Mouse (Mus musculus) erythroid progenitor cell, adult 5-6 weeks (primary cell): ENCODE measurements around the gene Wipf1. TPM values are rescaled to one million over a fixed set of nuclear protein-coding genes. Genes with fewer than 3 reads are reported as not detected.
A peak's percentile ranks its signal among the peaks of the same experiment; 100 is the strongest.
"Not testable (repeated sequence)": the region's sequence is repeated elsewhere in the genome, so short reads cannot be mapped to it uniquely, and the experiment has no call there.

ENCODE experiments used
- ATAC-seq: replicated peaks from 2 replicates; pipeline ENCODE4 v1.8.0; 2016; ENCODE audit warnings: moderate number of reproducible peaks, mild to moderate bottlenecking, moderate TSS enrichment, inconsistent platforms; ENCODE audit not compliant: poor library complexity, low FRiP score, severe bottlenecking
- total RNA-seq, 2 experiments: library from RNA; stranded (forward) in 1 of 2; stranded (reverse) in 1 of 2; fragments of 150-400 nt in 1 of 2; fragments of 186-747, 209-891 nt in 1 of 2; gene quantifications; 2 replicates each; pipeline versions ENCODE4 v1.2.3 to v1.2.4; 2015 to 2017; ENCODE audit warnings: low replicate concordance in 2 of 2

Gene Wipf1
- total RNA-seq, 2 experiments from 2014 or later, result 3.6 to 12.6 TPM

GRCm38 (mm10) chr2:73512044-73512443 lies 17.5 kb downstream of the Wipf1 start:
- no peak for ATAC-seq

GRCm38 (mm10) chr2:73510731-73511360 lies 18.7 kb downstream of the Wipf1 start:
- no peak for ATAC-seq

- ATAC-seq, result no peak
Measured at GRCm38 (mm10) chr2:73510025-73510288, 19.6 kb downstream of the Wipf1 start.

GRCm38 (mm10) chr2:73509248-73510024 lies 20.1 kb downstream of the Wipf1 start:
- ATAC-seq, result no peak

- ATAC-seq, result no peak
Measured at GRCm38 (mm10) chr2:73507886-73508285, 21.6 kb downstream of the Wipf1 start.

GRCm38 (mm10) chr2:73506337-73506736 lies 23.2 kb downstream of the Wipf1 start:
- not testable (repeated sequence) for ATAC-seq

- ATAC-seq, result peak; percentile 85
Measured at GRCm38 (mm10) chr2:73502863-73503429, 26.6 kb downstream of the Wipf1 start.

GRCm38 (mm10) chr2:73500864-73501263 lies 28.7 kb downstream of the Wipf1 start:
- ATAC-seq, result no peak

- ATAC-seq, result no peak
Measured at GRCm38 (mm10) chr2:73498322-73498721, 31.2 kb downstream of the Wipf1 start.

- no peak for ATAC-seq
Measured at GRCm38 (mm10) chr2:73497572-73497971, 32.0 kb downstream of the Wipf1 start.

- ATAC-seq, result no peak
Measured at GRCm38 (mm10) chr2:73496944-73497343, 32.6 kb downstream of the Wipf1 start.

GRCm38 (mm10) chr2:73496329-73496685 lies 33.2 kb downstream of the Wipf1 start:
- no peak for ATAC-seq

- ATAC-seq, result 0 out of 2 replicates have a peak, but pooled peaks have one; percentile 40
Measured at GRCm38 (mm10) chr2:73495617-73496328, 33.8 kb downstream of the Wipf1 start.

GRCm38 (mm10) chr2:73493517-73493916 lies 36.0 kb downstream of the Wipf1 start:
- no peak for ATAC-seq

- peak; percentile 85; the same call in 1 of the 2 replicates for ATAC-seq
Measured at GRCm38 (mm10) chr2:73491442-73492241, 37.9 kb downstream of the Wipf1 start.

GRCm38 (mm10) chr2:73490466-73490865 lies 39.1 kb downstream of the Wipf1 start:
- no peak for ATAC-seq

GRCm38 (mm10) chr2:73486120-73486601 lies 43.4 kb downstream of the Wipf1 start:
- ATAC-seq, result no peak

- peak; percentile 96 for ATAC-seq
Measured at GRCm38 (mm10) chr2:73485236-73486119, 44.1 kb downstream of the Wipf1 start.
